Mouse (Mus musculus) cerebellum, adult 18-20 months (tissue): ENCODE results near the gene Olfr1241.

Source experiments
- DNase-seq, 2 experiments: peaks; one replicate each; pipeline ENCODE4 v3.0.0; 2021

Olfr1241 gene

GRCm38 (mm10) chr2:89487026-89487425, at the start of gene Olfr1241:
Gene Olfr1241 (minus strand): TSS chr2:89487126.
- no peak for DNase-seq

DNA sequence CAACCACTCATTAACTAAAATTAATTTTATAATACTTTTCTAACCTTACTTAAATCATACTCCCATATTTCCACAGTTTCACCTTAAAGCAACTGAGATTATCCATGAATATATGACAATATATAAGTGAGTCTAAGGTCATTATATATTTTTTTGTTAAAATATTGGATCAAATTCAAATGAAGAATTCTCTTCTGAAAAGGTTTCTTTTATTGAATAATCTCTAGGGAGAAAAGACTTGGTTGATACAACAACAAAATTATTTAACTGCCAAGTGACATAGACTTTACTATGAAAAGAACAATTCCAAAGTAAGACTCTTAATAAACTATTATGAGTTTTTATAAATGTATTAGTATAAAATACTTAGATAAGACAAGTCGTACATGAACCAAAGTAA, 44.5 kb upstream of the Olfr1241 start, which contains the start of gene Olfr1243:
Gene Olfr1243, minus strand, starts transcription at position 101 of the 400 bp plus-strand sequence.
- no peak for DNase-seq

DNA sequence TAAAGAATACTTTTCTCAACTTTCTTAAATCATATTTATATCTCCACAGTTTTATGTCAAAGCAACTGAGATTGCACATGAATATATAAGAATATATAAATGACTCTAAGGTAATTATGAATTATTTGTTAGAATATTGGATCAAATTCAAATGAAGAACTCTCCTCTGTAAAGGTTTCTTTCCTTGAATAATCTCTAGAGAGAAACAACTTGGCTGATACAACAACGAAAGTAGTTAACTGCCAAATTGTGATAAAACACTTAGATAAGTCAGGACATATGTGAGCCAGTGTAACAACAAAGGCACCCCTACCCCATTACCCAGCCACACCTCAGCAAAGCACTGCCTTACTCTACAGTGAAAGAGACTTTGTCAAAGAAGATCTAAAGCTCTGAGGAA, 11.3 kb upstream of the Olfr1241 start, which contains the start of gene Olfr1242:
Gene Olfr1242, minus strand, starts transcription at position 101 of the 400 bp plus-strand sequence.
- DNase-seq: no peak

GRCm38 (mm10) chr2:89442900-89443299, 44.0 kb downstream of the Olfr1241 start, which contains the start of gene Olfr1240:
Gene Olfr1240 (minus strand): TSS chr2:89443000.
- no peak for DNase-seq
